Mouse (Mus musculus) T-helper 1 cell (primary cell): Measurements from ENCODE around the gene Gramd4.
"Not testable (repeated sequence)": the region's sequence is repeated elsewhere in the genome, so short reads cannot be mapped to it uniquely, and the experiment has no call there.

Experiments used
- in situ Hi-C: fragments of 300-600 bp; cut with MboI, MseI; formaldehyde crosslinking; loops from one replicate; pipeline ENCODE4 v1.15.1; 2025; ENCODE audit warnings: high pct_unique_total_duplicates

Gramd4 gene

DNA sequence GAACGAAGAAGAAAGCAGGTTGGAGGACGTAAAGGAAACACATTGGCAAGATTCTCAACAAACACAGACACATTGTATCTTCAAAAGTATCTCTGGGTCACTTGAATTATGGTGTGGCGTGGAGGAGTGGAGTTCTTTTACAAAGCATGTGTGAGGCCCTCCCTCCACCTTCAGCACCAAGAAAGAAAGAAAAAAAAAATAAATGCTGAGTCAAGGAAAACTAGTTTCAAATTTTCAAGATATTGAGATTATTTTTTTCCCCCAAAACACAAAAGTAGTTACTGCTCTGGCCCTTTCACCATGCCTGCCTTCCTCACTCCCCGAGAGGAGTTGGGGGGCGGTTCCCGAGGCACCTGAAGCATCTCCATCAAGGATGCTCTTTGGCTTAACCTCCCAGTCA, 121.1 kb downstream of the Gramd4 start:
- in situ Hi-C loops, result no loop called here

DNA sequence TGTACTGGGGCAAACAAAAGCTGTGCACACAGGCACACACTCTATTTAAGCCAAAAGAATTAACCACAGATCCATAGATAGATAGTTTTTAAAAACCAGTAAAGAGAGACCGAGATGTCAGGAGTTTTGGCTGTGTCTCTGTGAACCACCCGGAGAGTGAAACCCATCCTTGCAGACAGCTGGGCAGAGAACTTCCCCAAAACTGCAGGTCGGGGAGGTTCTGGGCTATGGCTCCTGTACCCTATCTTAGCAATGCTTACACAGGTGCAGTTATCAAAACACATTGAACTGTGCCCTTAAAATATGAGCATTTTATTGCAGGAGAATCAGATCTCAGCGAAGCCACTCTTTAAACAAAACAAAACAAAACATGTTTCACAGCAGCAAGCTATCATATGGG, 122.9 kb downstream of the Gramd4 start:
- in situ Hi-C loops, result no loop called here

DNA sequence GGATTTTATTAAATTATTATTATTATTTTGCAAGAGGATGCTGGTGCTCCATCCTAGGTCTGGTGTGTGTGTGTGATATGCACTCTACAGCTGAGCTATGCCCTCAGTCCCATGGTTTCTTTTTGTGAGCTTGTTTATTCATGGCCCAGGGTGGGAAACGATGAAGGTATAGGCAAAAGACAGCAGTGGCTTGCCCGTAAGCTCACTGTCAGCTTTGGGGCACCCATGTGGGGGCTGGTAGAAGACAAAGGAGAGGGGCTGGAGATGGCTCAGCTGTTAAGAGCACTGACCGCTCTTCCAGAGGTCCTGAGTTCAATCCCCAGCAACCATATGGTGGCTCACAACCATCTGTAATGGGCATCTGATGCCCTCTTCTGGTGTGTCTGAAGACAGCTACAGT, 123.8 kb downstream of the Gramd4 start:
- in situ Hi-C loops, result not testable (repeated sequence)

DNA sequence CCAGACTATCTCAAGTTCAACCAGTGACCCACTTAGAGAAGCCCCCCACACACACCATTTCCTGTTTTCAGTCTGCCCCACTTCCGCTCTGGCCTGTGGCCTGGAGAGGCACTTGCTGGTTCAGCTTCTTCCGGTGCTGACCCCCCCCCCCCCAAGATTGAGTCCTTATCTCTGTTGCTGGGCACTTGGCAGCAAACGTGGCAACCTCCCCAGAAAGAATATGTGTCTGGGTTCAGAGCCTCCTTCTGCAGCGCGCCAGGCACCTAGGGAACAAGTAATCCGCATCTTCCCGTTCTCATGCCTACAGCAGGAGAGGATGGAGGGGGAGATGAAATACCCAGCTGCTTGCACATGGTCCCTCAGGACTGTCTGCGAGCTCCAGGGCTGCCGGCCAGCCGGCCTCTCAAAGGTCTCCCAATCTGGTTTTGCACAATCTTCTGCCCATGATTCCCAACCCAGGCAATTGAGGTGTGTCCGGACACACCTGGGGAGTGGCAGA, 124.5 kb downstream of the Gramd4 start:
- in situ Hi-C loops, result no loop called here

DNA sequence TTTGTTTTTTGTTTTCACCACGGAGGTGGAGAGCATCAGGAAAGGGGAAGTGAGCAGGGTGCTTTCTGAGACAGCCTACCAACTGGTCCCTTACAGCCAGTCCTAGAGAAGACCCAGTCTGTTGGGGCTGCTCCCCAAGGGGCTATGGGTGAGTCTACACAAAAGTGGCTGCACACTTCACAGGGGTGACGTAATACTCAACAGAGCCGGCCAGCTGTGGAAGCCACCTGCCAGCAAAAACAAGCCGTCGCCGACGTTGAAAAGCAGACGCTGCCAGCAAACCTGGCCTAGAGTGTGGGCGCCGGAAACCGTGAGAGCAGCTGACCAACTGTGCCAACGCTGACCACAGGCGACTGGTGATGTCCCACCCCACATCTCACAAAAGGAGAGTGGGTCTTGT, 125.2 kb downstream of the Gramd4 start:
- in situ Hi-C loops, result no loop called here

DNA sequence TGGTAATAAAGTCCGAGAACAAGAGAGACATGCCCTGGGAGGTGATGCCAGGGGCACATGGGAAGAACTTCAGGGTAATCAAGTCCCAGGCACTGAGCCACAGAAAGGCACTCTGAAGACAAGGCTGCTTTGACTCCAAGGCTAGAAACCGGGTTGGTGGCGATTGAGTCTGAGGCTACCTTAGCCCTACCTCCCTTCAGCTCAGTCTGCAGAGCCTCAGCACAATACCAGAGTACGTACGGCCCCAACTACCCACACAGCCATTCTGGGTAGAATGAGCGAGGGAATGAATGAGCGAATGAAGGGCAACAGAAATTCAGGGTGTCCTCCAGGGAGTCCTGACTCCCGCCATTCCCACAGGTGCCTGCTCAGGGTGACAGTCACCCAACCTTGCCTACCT, 126.0 kb downstream of the Gramd4 start:
- in situ Hi-C loops, result no loop called here

DNA sequence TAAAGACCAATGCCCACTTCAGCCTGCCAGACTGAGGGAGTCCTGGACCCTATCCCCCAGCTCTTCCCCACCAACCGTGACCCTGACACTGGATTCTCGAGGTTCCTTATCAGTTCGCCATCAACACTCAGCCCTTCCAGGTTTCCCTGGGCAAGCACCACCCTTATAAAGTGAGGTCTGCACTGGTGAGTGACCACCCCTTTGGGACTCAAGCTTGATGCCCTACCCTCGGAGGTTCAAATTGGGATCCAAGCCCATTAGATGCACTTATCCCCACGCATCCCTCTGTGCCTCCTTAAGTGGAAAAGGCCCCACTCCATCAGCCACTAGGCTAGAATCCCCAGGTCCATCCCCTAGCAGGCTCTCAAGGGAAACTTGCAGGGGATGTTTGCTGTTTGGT, 126.6 kb downstream of the Gramd4 start:
- in situ Hi-C loops, result no loop called here

DNA sequence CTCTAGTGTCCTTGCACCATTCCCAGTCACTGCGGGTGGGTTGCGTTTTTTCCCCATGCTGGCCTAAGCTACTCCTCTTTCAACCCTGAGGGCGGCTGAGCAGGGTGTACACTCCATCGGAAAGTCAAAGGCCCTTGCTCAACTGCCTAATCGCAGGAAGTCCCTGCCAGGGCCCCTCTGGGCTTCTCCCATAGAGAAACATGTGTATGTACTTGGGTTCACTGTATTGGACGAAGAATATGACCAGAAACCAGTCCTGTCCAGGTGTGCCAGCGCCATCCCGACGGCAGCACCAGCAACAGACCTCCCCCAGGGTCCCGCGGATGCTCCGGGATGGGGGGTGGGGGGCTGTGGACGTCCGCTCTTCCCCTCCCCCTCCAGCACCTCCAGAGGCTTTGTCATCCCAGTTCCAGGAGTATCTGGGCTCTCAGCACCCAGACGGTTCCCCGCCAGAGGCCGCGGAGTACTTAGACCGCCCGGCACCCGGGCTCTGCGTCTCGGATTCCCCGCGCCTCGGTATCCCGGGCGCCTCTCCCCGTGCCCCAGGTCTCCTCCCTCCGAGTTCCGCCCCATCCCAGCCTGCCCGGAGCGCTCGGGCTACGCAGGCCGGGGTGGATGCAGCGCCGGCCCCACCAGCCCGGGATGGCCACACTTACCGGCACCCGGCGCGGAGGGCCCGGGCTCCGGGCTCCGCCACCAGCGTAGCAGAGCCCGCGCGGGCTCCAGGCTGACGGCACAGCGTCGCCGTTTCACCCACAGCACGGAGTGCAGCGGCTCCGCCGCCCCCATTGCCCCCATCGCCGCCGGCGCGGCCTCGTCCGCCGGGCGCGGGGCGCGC, 127.6 kb downstream of the Gramd4 start:
- in situ Hi-C loops, result no loop called here

DNA sequence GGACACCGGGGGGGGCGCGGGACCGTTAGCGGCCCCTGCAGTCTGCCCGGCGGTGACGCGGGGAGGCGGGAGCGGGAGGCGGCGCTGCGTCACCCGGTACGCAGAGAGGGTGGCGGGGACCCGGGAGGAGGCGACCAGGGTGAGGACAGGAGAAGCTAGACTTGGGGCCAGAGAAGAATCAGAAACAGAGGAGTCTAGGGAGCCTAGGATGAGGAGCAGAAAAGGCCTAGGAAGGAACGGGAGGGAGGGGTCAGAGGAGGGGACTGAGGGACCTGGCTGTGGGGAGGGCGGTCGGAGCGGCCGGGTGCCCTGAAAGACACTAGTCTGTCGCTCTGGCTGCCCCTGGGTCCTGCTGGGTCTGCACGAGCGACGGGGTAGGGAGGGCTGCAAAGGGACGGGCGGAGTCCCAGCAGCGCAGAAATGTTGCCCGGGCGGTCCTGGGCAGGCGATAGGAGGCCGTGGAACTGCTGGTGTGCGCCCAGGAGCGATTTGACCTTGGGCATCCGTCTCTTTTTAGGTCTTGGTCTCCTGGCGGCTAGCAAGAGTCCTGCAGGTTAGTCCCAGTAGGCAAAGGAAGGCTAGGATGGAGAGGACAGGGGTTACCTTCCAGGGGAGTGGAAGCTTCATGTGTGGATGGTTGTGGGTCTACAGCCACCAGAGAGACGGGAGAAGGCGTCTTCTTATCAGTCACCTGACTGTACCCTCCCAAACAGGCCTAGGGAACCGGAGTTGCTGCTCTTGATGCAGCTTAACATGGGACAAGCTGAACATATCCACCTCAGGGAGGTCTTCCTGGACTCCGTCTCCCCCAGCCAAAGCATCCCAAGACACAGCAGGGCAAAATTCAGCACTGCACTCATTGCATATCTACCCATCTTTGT, 128.4 kb downstream of the Gramd4 start, which contains the start of gene Cerk:
Cerk (minus strand) TSS at position 453 of the 881 bp plus-strand sequence.
- in situ Hi-C loops, result no loop called here

DNA sequence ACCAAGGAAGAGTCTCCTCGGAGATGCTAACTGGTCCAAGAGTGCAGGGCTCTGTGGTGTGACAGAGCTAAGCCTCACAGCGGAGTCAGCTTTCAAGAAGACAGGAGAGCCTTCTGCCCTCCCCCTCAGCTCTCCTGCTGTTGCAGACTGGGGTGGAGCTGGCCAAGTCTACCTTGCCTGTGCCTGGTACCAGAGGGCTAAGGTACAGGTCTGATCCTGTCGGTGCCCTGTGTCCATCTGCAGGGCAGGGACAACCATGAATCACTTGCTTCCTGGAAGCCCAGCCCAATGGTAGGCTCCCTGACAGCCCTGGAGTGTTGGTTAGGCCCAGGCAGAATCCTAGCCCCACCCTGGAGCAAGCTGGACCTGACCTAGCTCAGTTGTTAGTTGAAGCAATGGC, 129.2 kb downstream of the Gramd4 start:
- in situ Hi-C loops, result no loop called here
